Mouse (Mus musculus): Measurements from ENCODE around the gene Fbn1.

Gene Fbn1

GRCm38 (mm10) chr2:125501526-125501925 lies 6.3 kb downstream of the Fbn1 start:
- in situ Hi-C loops (cut with MseI, MboI), result no loop called here

GRCm38 (mm10) chr2:125498216-125498615 lies 9.6 kb downstream of the Fbn1 start:
- in situ Hi-C loops (cut with MseI, MboI), result no loop called here

- in situ Hi-C loops (cut with MseI, MboI), result no loop called here
Observed at GRCm38 (mm10) chr2:125496696-125497095, 11.1 kb downstream of the Fbn1 start.

GRCm38 (mm10) chr2:125494831-125495812 lies 12.7 kb downstream of the Fbn1 start:
- in situ Hi-C loops (cut with MseI, MboI), result no loop called here

GRCm38 (mm10) chr2:125494291-125494690 lies 13.5 kb downstream of the Fbn1 start:
- in situ Hi-C loops (cut with MseI, MboI), result no loop called here

GRCm38 (mm10) chr2:125492050-125492900 lies 15.5 kb downstream of the Fbn1 start:
- in situ Hi-C loops (cut with MseI, MboI), result no loop called here

GRCm38 (mm10) chr2:125489979-125490378 lies 17.8 kb downstream of the Fbn1 start:
- in situ Hi-C loops (cut with MseI, MboI), result no loop called here

- in situ Hi-C loops (cut with MseI, MboI), result no loop called here
Observed at GRCm38 (mm10) chr2:125484910-125485309, 22.9 kb downstream of the Fbn1 start.

GRCm38 (mm10) chr2:125484164-125484563 lies 23.6 kb downstream of the Fbn1 start:
- in situ Hi-C loops (cut with MseI, MboI), result no loop called here

- in situ Hi-C loops (cut with MseI, MboI), result no loop called here
Observed at GRCm38 (mm10) chr2:125481531-125482317, 26.1 kb downstream of the Fbn1 start.

- in situ Hi-C loops (cut with MseI, MboI), result no loop called here
Observed at GRCm38 (mm10) chr2:125481116-125481515, 26.7 kb downstream of the Fbn1 start.

GRCm38 (mm10) chr2:125480057-125480456 lies 27.7 kb downstream of the Fbn1 start:
- in situ Hi-C loops (cut with MseI, MboI), result no loop called here

GRCm38 (mm10) chr2:125478705-125479104 lies 29.1 kb downstream of the Fbn1 start:
- in situ Hi-C loops (cut with MseI, MboI), result no loop called here

GRCm38 (mm10) chr2:125477367-125477766 lies 30.4 kb downstream of the Fbn1 start:
- in situ Hi-C loops (cut with MseI, MboI), result no loop called here

- in situ Hi-C loops (cut with MseI, MboI), result no loop called here
Observed at GRCm38 (mm10) chr2:125476231-125476630, 31.6 kb downstream of the Fbn1 start.

GRCm38 (mm10) chr2:125474690-125475089 lies 33.1 kb downstream of the Fbn1 start:
- in situ Hi-C loops (cut with MseI, MboI), result no loop called here

- in situ Hi-C loops (cut with MseI, MboI), result no loop called here
Observed at GRCm38 (mm10) chr2:125473228-125473627, 34.6 kb downstream of the Fbn1 start.

GRCm38 (mm10) chr2:125471721-125472120 lies 36.1 kb downstream of the Fbn1 start:
- in situ Hi-C loops (cut with MseI, MboI), result no loop called here

- in situ Hi-C loops (cut with MseI, MboI), result no loop called here
Observed at GRCm38 (mm10) chr2:125470553-125471295, 37.1 kb downstream of the Fbn1 start.

GRCm38 (mm10) chr2:125464036-125464435 lies 43.8 kb downstream of the Fbn1 start:
- in situ Hi-C loops (cut with MseI, MboI), result no loop called here

GRCm38 (mm10) chr2:125459087-125459486 lies 48.7 kb downstream of the Fbn1 start:
- in situ Hi-C loops (cut with MseI, MboI), result no loop called here
